Mouse (Mus musculus) C2C12 (cell line): ENCODE results near the gene Lbhd1. TPM values are rescaled to one million over a fixed set of nuclear protein-coding genes. Genes with fewer than 3 reads are reported as not detected.

Experiments
- H3K27me3 ChIP-seq: one replicate; pipeline ENCODE4 v1.6.1; 2011; ENCODE audit not compliant: control insufficient read depth, insufficient read depth, insufficient read length
- H3K36me3 ChIP-seq: one replicate; pipeline ENCODE4 v1.6.1; 2011; ENCODE audit not compliant: control insufficient read depth, insufficient read depth
- H3K4me3 ChIP-seq: one replicate; pipeline ENCODE4 v1.5.1; 2011; ENCODE audit warnings: mild to moderate bottlenecking, control low read depth; ENCODE audit not compliant: poor library complexity, insufficient read depth, severe bottlenecking
- H3K79me2 ChIP-seq: one replicate; pipeline ENCODE4 v1.6.1; 2011; ENCODE audit not compliant: control insufficient read depth, insufficient read depth
- H3K79me3 ChIP-seq: one replicate; pipeline ENCODE4 v1.6.1; 2011; ENCODE audit warnings: low read depth, control low read depth
- H3ac ChIP-seq: one replicate; pipeline ENCODE3; 2011; ENCODE audit warnings: low read depth; ENCODE audit not compliant: control insufficient read depth, insufficient read length
- CEBPB ChIP-seq: IDR thresholded peaks from one replicate; pipeline ENCODE4 v1.6.1; 2011; ENCODE audit warnings: low read depth, mild to moderate bottlenecking, control low read depth, moderate library complexity
- CTCF ChIP-seq: IDR thresholded peaks from one replicate; pipeline ENCODE4 v1.5.1; 2011; ENCODE audit not compliant: control insufficient read depth, insufficient read depth, insufficient read length
- FOSL1 ChIP-seq: IDR thresholded peaks from one replicate; pipeline ENCODE4 v1.8.0; 2011; ENCODE audit warnings: mild to moderate bottlenecking, low read length; ENCODE audit not compliant: poor library complexity, insufficient read depth, severe bottlenecking
- MAX ChIP-seq: IDR thresholded peaks from one replicate; pipeline ENCODE4 v1.6.1; 2011; ENCODE audit warnings: mild to moderate bottlenecking, control low read depth
- MYOD1 ChIP-seq: IDR thresholded peaks from one replicate; pipeline ENCODE4 v1.6.1; 2011; ENCODE audit warnings: low read depth; ENCODE audit not compliant: control insufficient read depth, insufficient read length
- MYOG ChIP-seq: IDR thresholded peaks from one replicate; pipeline ENCODE4 v1.6.1; 2011; ENCODE audit not compliant: control insufficient read depth, insufficient read length; ENCODE audit errors: extremely low read depth
- USF1 ChIP-seq: IDR thresholded peaks from one replicate; pipeline ENCODE4 v1.6.1; 2011; ENCODE audit warnings: low read depth, mild to moderate bottlenecking, control low read depth, moderate library complexity
- polyA plus RNA-seq: library from polyadenylated mRNA; unstranded; fragments of >200 nt; fragmentation: generic; extraction: Trizol; gene quantifications from one replicate; pipeline ENCODE4 v1.2.1, GENCODE M21; 2012; ENCODE audit warnings: missing spikeins

Lbhd1 gene
- polyA plus RNA-seq, 1 experiment = 8.6 TPM

- no peak for TF ChIP-seq CTCF
- TF ChIP-seq USF1 = no peak
- no peak for TF ChIP-seq FOSL1
- TF ChIP-seq CEBPB = no peak
- no peak for TF ChIP-seq MYOG
- TF ChIP-seq MYOD1 = no peak
- no peak for TF ChIP-seq MAX
- Histone ChIP-seq H3K79me3 (no peaks in the 10 kb centered on the region), H3K79me2 (no peaks in the 10 kb centered on the region), H3ac (peak overlapping the region; percentile 26), H3K4me3 (peak overlapping the region; percentile 57), H3K27me3 (no peaks in the 10 kb centered on the region), H3K36me3 (peaks cover 11% of the 10 kb centered on the region)
Observed at GRCm38 (mm10) chr19:8881034-8881392, 2.5 kb upstream of the Lbhd1 start.

- Histone ChIP-seq H3K79me2 (peaks cover 43% of the 10 kb centered on the region), H3K36me3 (peaks cover 28% of the 10 kb centered on the region), H3K79me3 (peaks cover 16% of the 10 kb centered on the region), H3ac (peak overlapping the region; percentile 18), H3K4me3 (peak overlapping the region; percentile 76), H3K27me3 (no peaks in the 10 kb centered on the region)
- TF ChIP-seq MYOD1 (no peak), USF1 (no peak), FOSL1 (no peak), MYOG (no peak), CTCF (no peak), MAX (no peak), CEBPB (no peak)
Observed at GRCm38 (mm10) chr19:8886916-8887584, 3.5 kb downstream of the Lbhd1 start.

GRCm38 (mm10) chr19:8887585-8888463, 4.3 kb downstream of the Lbhd1 start:
- Histone ChIP-seq H3ac (peak overlapping the region; percentile 80), H3K79me3 (peaks cover 16% of the 10 kb centered on the region), H3K79me2 (peaks cover 45% of the 10 kb centered on the region), H3K36me3 (peaks cover 28% of the 10 kb centered on the region), H3K27me3 (no peaks in the 10 kb centered on the region), H3K4me3 (peak overlapping the region; percentile 76)
- TF ChIP-seq USF1 (no peak), MAX (peak; percentile 40)

- TF ChIP-seq CEBPB = no peak
- no peak for TF ChIP-seq MYOD1
- no peak for TF ChIP-seq FOSL1
- TF ChIP-seq CTCF = no peak
- peak; percentile 87 for TF ChIP-seq MAX
Observed at GRCm38 (mm10) chr19:8888511-8889385, 5.2 kb downstream of the Lbhd1 start, which contains the start of the genes 1810009A15Rik and Gm49416. 1810009A15Rik (plus strand) TSS chr19:8888853. Gm49416 (plus strand) TSS chr19:8888926.

GRCm38 (mm10) chr19:8892829-8893766, 9.6 kb downstream of the Lbhd1 start, which contains the start of gene Ints5:
Ints5 (plus strand) TSS chr19:8893005.
- H3K36me3 ChIP-seq = peaks cover 55% of the 10 kb centered on the region

More at GRCm38 (mm10) chr19:8888511-8889385, 5.2 kb downstream of the Lbhd1 start, which contains the start of the genes 1810009A15Rik and Gm49416:
- peaks cover 54% of the 10 kb centered on the region for H3K79me2 ChIP-seq
- H3K4me3 ChIP-seq = peak within 1 kb of the TSS; percentile 76
- H3K79me3 ChIP-seq = peaks cover 25% of the 10 kb centered on the region
- peaks cover 28% of the 10 kb centered on the region for H3K36me3 ChIP-seq
- H3K27me3 ChIP-seq = no peaks in the 10 kb centered on the region
- peak within 1 kb of the TSS; percentile 99 for H3ac ChIP-seq

More at GRCm38 (mm10) chr19:8892829-8893766, 9.6 kb downstream of the Lbhd1 start, which contains the start of gene Ints5:
- Histone ChIP-seq H3ac (peak within 1 kb of the TSS; percentile 99), H3K79me2 (peaks cover 84% of the 10 kb centered on the region), H3K27me3 (no peaks in the 10 kb centered on the region), H3K4me3 (peak within 1 kb of the TSS; percentile 94), H3K79me3 (peaks cover 51% of the 10 kb centered on the region)
- TF ChIP-seq MAX = peak; percentile 82
- no peak for TF ChIP-seq CTCF
- no peak for TF ChIP-seq CEBPB
